Mouse (Mus musculus) cortical plate, adult 2 months (tissue): ENCODE measurements around the gene Hba-a2.

Experiments used
- CTCF ChIP-seq: fragments of 200-500 bp; IDR thresholded peaks from 2 replicates; pipeline ENCODE4 v1.5.1; 2011; ENCODE audit warnings: mild to moderate bottlenecking, control low read depth, low read length; ENCODE audit not compliant: insufficient read depth; ENCODE audit errors: extremely low read depth
- POLR2A ChIP-seq: fragments of 200-500 bp; IDR thresholded peaks from 2 replicates; pipeline ENCODE4 v1.6.1; 2011; ENCODE audit warnings: mild to moderate bottlenecking, low read length, control low read depth; ENCODE audit not compliant: insufficient read depth; ENCODE audit errors: extremely low read depth

- peak; percentile 22; the same call in 1 of the 2 replicates for TF ChIP-seq CTCF
- TF ChIP-seq POLR2A, result no peak
These were observed 49.2 kb upstream of the Hba-a2 start for GRCm38 (mm10) chr11:32247068-32247467.
